Mouse (Mus musculus): Measurements from ENCODE around the gene Spn.
A peak's percentile ranks its signal among the peaks of the same experiment; 100 is the strongest.
"Not testable (repeated sequence)": the region's sequence is repeated elsewhere in the genome, so short reads cannot be mapped to it uniquely, and the experiment has no call there.

The Spn gene

GRCm38 (mm10) chr7:127105551-127105950, 32.1 kb downstream of the Spn start:
- no peak for DNase-seq (ENCODE audit: low spot score)

DNA sequence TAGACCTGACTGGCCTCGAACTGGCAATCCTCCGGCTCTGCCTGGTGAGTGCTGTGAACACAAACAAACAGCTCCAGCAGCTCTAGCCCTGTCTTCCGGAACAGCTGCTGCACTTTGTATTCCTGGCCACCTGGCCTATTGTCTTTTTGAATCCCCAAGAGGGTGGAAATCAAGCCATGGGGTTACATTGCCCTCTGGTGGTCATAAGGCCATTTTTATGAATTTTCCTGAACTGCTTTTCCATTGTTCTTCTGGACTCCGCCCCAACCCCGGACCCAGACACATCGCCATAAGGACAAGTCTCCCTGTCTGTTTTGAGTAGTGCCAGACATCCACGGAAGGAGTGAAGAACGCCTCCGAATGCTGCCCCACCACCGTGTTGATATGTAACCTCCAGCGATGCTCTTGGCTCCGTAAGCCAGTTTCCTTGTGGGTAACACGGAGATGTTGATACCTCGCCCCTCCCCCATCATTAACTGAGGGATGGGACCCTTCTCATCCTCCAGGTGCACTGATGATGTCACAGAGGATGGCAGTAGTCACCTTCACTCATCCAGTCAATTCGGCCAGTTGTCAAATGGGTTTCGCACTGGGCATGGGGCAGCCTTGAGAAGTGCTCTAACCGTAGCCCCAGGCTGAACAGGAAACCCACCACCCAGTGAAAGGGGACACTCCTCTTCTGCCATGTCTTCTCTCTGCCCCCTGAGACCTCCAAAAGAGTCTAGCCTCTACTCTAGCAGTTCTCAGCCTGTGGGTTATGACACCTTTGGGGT, 32.9 kb downstream of the Spn start:
- peak; percentile 51 for DNase-seq (ENCODE audit: low spot score)

GRCm38 (mm10) chr7:127103960-127104359, 33.7 kb downstream of the Spn start:
- DNase-seq (ENCODE audit: low spot score) = no peak

GRCm38 (mm10) chr7:127102148-127102547, 35.5 kb downstream of the Spn start:
- DNase-seq (ENCODE audit: low spot score) = no peak

- no peak for DNase-seq (ENCODE audit: low spot score)
These were observed 36.1 kb downstream of the Spn start for GRCm38 (mm10) chr7:127101451-127102016.

- no peak for DNase-seq (ENCODE audit: low spot score)
These were observed 38.1 kb downstream of the Spn start for GRCm38 (mm10) chr7:127099528-127099927.

DNA sequence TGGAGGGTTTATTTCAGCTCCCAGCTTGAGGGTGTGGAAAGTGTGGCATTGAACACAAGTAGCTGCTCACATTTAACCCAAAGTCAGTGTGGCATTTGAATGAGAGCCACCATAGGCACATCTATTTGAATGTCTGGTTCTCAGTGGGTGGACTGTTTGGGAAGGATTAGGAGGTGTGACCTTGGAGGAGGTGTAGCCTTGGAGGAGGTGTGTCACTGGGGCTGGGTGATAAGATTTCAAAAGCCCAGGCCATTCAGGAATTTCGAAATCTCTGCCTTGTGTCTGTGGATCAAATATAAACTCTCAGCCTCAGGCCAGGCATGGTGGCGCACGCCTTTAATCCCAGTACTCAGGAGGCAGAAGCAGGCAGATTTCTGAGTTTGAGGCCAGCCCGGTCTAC, 38.7 kb downstream of the Spn start:
- DNase-seq (ENCODE audit: low spot score) = no peak

DNA sequence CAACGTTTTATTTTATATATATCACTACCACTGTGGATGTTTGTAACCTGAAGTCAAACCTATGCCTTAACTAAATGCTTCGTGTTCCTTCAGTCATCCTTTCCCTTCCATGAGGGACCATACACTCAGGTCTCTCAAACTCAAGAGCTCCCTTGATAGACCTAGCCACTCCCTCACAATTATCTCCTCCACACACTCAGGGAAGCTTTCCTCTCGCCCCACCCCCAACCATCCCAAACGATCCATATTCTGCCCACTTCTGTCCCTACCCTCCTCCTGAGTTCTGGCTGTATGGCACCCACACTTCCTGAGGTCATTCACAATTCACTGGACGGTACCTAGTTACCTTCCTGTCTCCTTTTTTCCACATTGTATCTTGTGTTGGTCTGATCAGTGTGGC, 39.1 kb downstream of the Spn start:
- no peak for DNase-seq (ENCODE audit: low spot score)

- DNase-seq (ENCODE audit: low spot score) = no peak
These were observed 41.2 kb downstream of the Spn start for GRCm38 (mm10) chr7:127096456-127096855.

DNA sequence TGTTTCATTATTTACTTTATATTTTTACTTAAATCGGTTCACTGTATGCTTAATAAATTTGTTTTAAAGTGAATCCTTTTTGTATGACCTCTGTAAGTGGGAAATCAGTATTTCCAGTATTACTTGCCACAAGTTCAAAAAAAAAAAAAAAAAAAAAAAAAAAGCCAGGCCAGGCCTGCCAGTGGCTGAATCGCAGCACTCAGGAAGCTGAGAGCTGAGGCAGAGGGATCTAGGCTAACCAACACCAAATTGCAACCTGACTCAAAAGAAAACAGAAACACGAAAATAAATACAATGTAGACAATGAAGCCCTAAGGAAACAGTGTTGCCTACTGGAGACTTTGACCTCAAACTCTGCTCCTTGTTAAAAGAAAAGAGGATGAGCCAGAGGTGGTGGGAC, 43.7 kb downstream of the Spn start:
- DNase-seq (ENCODE audit: low spot score) = no peak

DNA sequence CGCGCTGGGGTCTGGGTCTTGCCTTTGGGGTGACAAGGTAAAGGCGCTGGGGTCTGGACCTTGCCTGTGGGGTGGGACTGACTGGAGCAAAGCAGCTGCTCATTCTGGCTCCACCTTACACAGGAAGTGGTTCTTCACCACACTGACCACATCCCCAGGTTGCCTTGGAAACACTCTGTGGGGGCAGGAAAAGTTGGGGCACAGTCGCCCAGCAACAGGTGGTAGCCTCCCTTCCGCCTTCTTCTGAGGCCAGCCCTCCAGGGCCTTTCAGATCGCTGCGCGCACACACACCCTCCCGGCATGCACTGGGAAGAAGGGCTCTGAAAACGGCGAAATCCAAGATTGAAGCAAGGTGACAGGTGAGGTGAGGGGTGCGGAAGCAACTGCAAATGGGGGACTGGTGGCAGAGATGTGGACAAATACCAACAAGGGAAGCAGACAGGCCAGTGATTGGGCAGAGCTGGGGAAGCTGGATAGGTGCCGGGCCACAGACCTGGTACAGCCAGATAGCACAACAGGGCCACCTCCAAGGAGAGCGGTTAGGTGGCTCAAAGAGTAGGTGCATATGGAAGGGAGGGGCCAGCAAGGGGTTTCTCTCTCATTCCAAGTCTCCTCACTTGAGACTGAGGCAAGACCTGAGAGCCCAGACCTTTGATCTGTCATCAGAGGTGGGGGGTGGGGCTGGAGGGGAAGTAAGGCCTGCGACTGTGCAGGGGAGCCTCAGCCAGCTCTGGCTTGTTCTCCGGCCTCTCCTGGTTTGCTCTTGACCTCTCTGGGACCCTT, 46.3 kb downstream of the Spn start, which contains the start of gene AI467606:
Gene AI467606 (plus strand): TSS at position 246 of the 783 bp plus-strand sequence.
- peak; percentile 12 for DNase-seq (ENCODE audit: low spot score)

GRCm38 (mm10) chr7:127090154-127091113, 47.2 kb downstream of the Spn start:
- DNase-seq (ENCODE audit: low spot score) = no peak

DNA sequence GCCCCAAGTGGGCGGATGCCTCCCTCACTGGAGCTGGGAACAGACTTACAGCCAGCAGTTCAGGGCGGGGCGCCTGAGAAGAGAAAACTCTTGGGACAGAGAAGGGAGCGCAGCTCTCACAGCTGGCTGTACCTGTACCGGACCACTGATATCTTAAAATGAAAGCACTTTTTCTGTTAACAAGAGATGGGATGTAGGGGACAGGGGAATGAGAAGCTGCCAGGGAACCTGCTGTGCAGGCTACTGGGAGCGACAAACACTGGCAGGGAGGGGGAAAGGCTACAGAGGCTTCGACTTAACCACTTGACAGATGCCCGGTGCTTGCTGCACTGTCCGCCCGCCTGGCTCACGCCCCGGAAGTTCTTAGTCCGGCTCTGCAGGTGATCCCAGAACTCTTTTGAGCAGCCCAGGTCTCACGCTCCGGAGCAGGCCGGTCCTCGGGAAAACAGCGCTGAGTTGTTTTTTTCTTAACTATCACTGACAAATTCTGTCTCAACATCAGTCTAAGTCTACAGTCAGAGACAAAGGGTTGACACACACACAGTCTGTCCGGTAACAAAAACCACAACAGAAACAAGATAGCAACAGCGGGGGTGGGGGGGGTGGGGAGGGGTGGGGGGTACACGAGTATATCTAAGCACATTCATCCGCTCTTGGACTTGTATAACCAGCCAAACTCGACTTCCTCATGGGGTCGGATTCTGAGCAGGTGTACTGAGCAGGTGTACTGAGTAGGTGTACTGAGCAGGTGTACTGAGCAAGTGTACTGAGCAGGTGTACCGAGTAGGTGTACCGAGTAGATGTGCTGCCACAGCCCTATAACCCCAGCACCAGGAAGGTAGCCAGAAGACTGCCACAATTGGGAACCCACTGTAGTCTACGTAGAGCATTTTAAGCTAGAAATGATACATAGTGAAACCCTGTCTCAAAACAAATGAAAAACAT, 48.5 kb downstream of the Spn start:
- DNase-seq (ENCODE audit: low spot score) = peak; percentile 20

DNA sequence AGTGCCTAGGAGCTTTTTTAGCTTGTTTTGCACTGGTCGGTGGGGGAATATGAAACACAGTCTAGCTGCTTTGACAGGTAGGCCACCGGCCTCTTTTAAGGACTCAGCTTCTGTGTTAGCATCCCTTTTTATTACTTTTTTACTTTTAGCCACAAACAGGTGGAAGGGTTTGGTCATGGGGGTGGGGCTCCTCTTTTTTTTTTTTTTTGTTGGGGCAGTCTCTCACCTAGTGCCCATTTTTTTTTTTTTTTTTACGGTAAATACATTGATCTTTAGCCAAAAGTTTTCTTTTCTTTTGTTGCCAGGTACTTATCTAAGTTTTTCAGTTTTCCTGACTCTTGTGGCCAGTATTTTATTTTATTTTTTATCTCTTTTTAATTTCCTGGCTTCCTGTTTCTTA, 49.5 kb downstream of the Spn start:
- DNase-seq (ENCODE audit: low spot score) = no peak

GRCm38 (mm10) chr7:127087278-127088010, 50.2 kb downstream of the Spn start, which contains the start of gene Zg16:
Gene Zg16, minus strand, starts transcription at chr7:127087328.
- not testable (repeated sequence) for DNase-seq (ENCODE audit: low spot score)

DNA sequence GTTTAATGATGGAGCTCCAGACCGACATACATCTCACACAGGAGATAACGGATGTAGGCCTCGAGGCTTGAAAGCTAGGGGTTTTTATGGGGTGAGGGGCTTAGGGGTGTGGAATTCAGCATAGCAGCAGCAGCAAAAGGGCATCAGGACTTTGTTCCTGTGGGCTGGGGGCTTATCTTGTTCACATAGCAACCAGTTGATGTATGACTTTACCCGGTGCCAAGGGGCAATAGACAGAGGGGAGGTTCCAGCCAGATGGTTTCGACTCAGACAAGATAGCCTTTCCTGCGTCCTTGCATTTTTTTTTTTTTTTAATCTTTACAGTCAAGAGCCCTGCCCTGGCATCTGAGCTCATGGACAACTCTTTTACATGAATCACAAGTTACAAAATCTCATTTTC, 51.9 kb downstream of the Spn start:
- DNase-seq (ENCODE audit: low spot score) = not testable (repeated sequence)

GRCm38 (mm10) chr7:127084794-127085193, 52.8 kb downstream of the Spn start:
- no peak for DNase-seq (ENCODE audit: low spot score)

- DNase-seq (ENCODE audit: low spot score) = no peak
These were observed 53.9 kb downstream of the Spn start for GRCm38 (mm10) chr7:127083689-127084088.

DNA sequence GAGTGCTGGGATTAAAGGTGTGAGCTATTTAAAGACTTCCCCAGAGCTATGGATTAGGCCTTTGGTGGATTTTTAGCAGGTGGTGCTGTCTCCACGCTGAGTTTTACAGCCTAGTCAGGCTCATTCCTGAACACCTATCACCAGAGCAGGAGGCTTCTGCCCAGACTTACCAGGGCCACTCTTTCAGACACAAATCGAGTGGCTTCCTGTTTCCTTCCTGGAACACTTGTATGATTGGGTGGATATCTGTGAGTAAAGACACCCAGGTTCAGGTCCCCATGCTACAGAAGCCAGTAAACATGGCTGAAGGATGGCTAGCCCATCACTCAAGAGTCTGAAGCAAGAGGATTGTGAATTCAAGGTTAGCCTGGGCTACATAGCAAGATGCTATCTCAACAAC, 54.6 kb downstream of the Spn start:
- DNase-seq (ENCODE audit: low spot score) = no peak

DNA sequence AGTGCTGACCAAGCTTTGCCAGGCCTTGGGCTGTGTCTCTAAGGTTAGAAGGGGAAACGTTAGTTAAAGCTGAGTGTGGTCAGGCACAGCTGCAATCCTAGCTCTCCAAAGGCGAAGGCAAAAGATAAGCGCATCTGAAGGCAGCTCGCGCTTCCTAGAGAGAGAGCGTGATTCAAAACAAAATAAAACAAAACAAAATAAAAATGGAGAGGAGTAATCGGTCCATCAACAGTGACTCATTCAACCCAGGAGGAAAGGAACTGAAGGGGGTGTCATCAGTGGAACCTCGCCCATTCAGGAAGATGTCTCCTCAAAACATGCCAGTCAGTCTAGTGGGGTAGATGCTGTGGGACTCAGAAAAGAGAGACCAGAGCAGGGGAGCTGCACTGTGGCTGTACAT, 55.4 kb downstream of the Spn start:
- no peak for DNase-seq (ENCODE audit: low spot score)
